In the genomic region with DNA sequence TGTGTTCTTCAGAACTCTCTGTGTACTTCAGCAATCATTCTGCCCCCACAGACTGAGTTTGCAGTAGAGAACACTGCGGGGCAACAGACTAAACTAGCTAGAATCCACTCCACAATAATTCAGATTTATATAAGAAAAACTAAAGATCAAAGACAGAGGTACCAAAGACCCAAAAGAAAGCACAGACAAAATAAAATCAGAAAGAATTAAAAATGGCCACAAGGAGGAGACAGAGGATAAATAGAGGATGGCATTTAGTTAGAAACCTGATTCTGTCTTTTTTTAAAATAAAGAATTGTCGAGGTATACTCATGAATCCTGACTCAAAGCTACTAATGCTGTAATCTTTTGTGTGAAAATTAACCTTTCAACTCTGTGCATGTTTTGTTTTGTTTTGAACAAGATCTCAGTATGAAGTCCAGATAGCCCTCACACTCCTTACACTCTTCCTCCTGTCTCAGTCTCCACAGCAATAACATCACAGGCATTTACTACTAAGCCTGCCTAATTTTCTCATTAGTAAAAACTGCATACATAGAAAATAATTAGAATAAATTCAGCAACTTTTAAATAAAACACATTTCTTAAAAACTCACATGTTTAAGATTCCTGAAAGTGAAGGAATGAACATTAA, we compare ENCODE assay signal across 12 mouse cellular contexts. TPM values are rescaled to one million over a fixed set of nuclear protein-coding genes. Genes with fewer than 3 reads are reported as not detected.
DNase-seq lines count a peak whose midpoint lies in the region; ATAC-seq and TF ChIP-seq lines count a peak whose summit lies in the region.
"Had no signal": no experiment of that assay in that cellular context is flagged by ENCODE, and none has a peak within 500 bp of the region (broad histone marks: within the 10 kb centered on the region; RNA-seq: fewer than 3 reads in every experiment).

No protein-coding gene starts in this region.

- TF ChIP-seq CTCF in hindbrain, postnatal 0 days (IDR thresholded peaks at IDR 0.05; ENCODE audit: low read depth), result peak; percentile 75
- peak; percentile 82 for TF ChIP-seq CTCF in stomach, postnatal 0 days (IDR thresholded peaks at IDR 0.05; ENCODE audit: low read depth)

- no peak for ATAC-seq in hindbrain, postnatal 0 days
- no peak for ATAC-seq in hindbrain, embryonic 13.5 days (ENCODE audit: low FRiP score)
- ATAC-seq in neural tube, embryonic 12.5 days (ENCODE audit: low FRiP score, low read depth), result peak; percentile 44; the same call in 1 of the 2 replicates
- ATAC-seq in stomach, postnatal 0 days (ENCODE audit: low FRiP score, low TSS enrichment), result no peak

- no peaks in the 10 kb centered on the region for H3K36me3 ChIP-seq in hindbrain, postnatal 0 days (ENCODE audit: insufficient read depth, low read length)
- no peaks in the 10 kb centered on the region for H3K36me3 ChIP-seq in hindbrain, embryonic 13.5 days
- H3K36me3 ChIP-seq in neural tube, embryonic 12.5 days, result no peaks in the 10 kb centered on the region
- no peaks in the 10 kb centered on the region for H3K36me3 ChIP-seq in stomach, postnatal 0 days (ENCODE audit: control insufficient read depth, insufficient read depth, low read length)
- H3K36me3 ChIP-seq: lung, embryonic 15.5 days had no signal

- no peak overlapping the region for H3K4me3 ChIP-seq in hindbrain, postnatal 0 days (ENCODE audit: low read length)
- H3K4me3 ChIP-seq in hindbrain, embryonic 13.5 days, result no peak overlapping the region
- H3K4me3 ChIP-seq in neural tube, embryonic 12.5 days, result no peak overlapping the region
- no peak overlapping the region for H3K4me3 ChIP-seq in stomach, postnatal 0 days (ENCODE audit: low read depth, low read length)
- H3K4me3 ChIP-seq: lung, embryonic 15.5 days had no signal

- H3K27ac ChIP-seq in hindbrain, postnatal 0 days, result no peak overlapping the region
- H3K27ac ChIP-seq in hindbrain, embryonic 13.5 days, result no peak overlapping the region
- H3K27ac ChIP-seq in neural tube, embryonic 12.5 days, result no peak overlapping the region
- no peak overlapping the region for H3K27ac ChIP-seq in stomach, postnatal 0 days (replicated peaks)
- H3K27ac ChIP-seq: lung, embryonic 15.5 days had no signal

- H3K4me2 ChIP-seq in hindbrain, postnatal 0 days (ENCODE audit: low read depth, low read length), result no peak overlapping the region
- H3K4me2 ChIP-seq in hindbrain, embryonic 13.5 days, result no peak overlapping the region
- no peak overlapping the region for H3K4me2 ChIP-seq in neural tube, embryonic 12.5 days (replicated peaks)
- H3K4me2 ChIP-seq in stomach, postnatal 0 days (replicated peaks; ENCODE audit: low read depth), result no peak overlapping the region
- H3K4me2 ChIP-seq: lung, embryonic 15.5 days had no signal

- H3K27me3 ChIP-seq in hindbrain, postnatal 0 days (ENCODE audit: insufficient read depth, low read length), result no peaks in the 10 kb centered on the region
- no peaks in the 10 kb centered on the region for H3K27me3 ChIP-seq in hindbrain, embryonic 13.5 days
- no peaks in the 10 kb centered on the region for H3K27me3 ChIP-seq in neural tube, embryonic 12.5 days (replicated peaks)
- no peaks in the 10 kb centered on the region for H3K27me3 ChIP-seq in stomach, postnatal 0 days (ENCODE audit: control insufficient read depth, insufficient read depth, low read length)
- H3K27me3 ChIP-seq: lung, embryonic 15.5 days had no signal

- no peaks in the 10 kb centered on the region for H3K9me3 ChIP-seq in hindbrain, postnatal 0 days (ENCODE audit: low read length)
- no peaks in the 10 kb centered on the region for H3K9me3 ChIP-seq in hindbrain, embryonic 13.5 days
- H3K9me3 ChIP-seq in neural tube, embryonic 12.5 days, result no peaks in the 10 kb centered on the region
- H3K9me3 ChIP-seq in stomach, postnatal 0 days (ENCODE audit: control insufficient read depth, low read length), result no peaks in the 10 kb centered on the region
- H3K9me3 ChIP-seq: lung, embryonic 15.5 days had no signal

- no peaks in the 10 kb centered on the region for H3K4me1 ChIP-seq in hindbrain, postnatal 0 days (ENCODE audit: insufficient read depth, low read length)
- H3K4me1 ChIP-seq in hindbrain, embryonic 13.5 days (replicated peaks), result no peaks in the 10 kb centered on the region
- H3K4me1 ChIP-seq in neural tube, embryonic 12.5 days, result no peaks in the 10 kb centered on the region
- no peaks in the 10 kb centered on the region for H3K4me1 ChIP-seq in stomach, postnatal 0 days (replicated peaks; ENCODE audit: control insufficient read depth, insufficient read depth)
- H3K4me1 ChIP-seq: lung, embryonic 15.5 days had no signal

- 27% methylated on average over 2 of the region's 2 CpGs for WGBS in hindbrain, postnatal 0 days
- 25% methylated on average over 2 of the region's 2 CpGs for WGBS in hindbrain, embryonic 13.5 days
- WGBS in neural tube, embryonic 12.5 days, result 46% methylated on average over 2 of the region's 2 CpGs
- WGBS in stomach, postnatal 0 days, result 16% methylated on average over 2 of the region's 2 CpGs

- H3K9ac ChIP-seq in hindbrain, postnatal 0 days (replicated peaks; ENCODE audit: low read length), result no peak overlapping the region
- no peak overlapping the region for H3K9ac ChIP-seq in hindbrain, embryonic 13.5 days
- no peak overlapping the region for H3K9ac ChIP-seq in neural tube, embryonic 12.5 days
- no peak overlapping the region for H3K9ac ChIP-seq in stomach, postnatal 0 days (ENCODE audit: low read length)
- H3K9ac ChIP-seq: lung, embryonic 15.5 days had no signal

- peak; percentile 56 for DNase-seq in hindbrain, postnatal 0 days (ENCODE audit: low spot score)
- DNase-seq in neural tube, embryonic 10.5 days (ENCODE audit: extremely low spot score, low spot score), result no peak
- DNase-seq in induced T-regulatory cell, adult 2 months (ENCODE audit: low read depth), result peak; percentile 54
- no peak for DNase-seq in stomach, postnatal 0 days (ENCODE audit: low spot score)
- no peak for DNase-seq in adrenal gland, postnatal 10 days
- DNase-seq in spleen, adult 18-20 months, result no peak
- DNase-seq: thymus, postnatal 36 days had no signal

- no peak for TF ChIP-seq EP300 in stomach, postnatal 0 days (optimal IDR thresholded peaks at IDR 0.05)

RNA-seq across cellular contexts. Expression of a gene that starts 3.9 kb away (rescaled TPM):
- under 0.01 TPM in 1 of 2 replicates, not detected in the other for total RNA-seq in hindbrain, postnatal 0 days (2014; rRNA removed)
- 0.38 and 0.47 TPM in 2 replicates for polyA plus RNA-seq in hindbrain, postnatal 0 days (2015; fragmentation: Nextera tagmentation; extraction: Ambion mirVana)
- 3.2 and 4.8 TPM in 2 replicates for polyA plus RNA-seq in hindbrain, embryonic 13.5 days (2015; fragmentation: Nextera tagmentation; extraction: Ambion mirVana)
- 7.4 and 8.2 TPM in 2 replicates for polyA plus RNA-seq in neural tube, embryonic 12.5 days (2016; fragmentation: Nextera tagmentation; extraction: Ambion mirVana)
- polyA plus RNA-seq in stomach, postnatal 0 days (2015; fragmentation: Nextera tagmentation; extraction: Ambion mirVana), result 0.08 and 0.18 TPM in 2 replicates
- total RNA-seq in adrenal gland, postnatal 10 days (2021), result 1 to 10 TPM; 1.9 to 3.7 TPM
- polyA plus RNA-seq: gonadal fat pad, adult 2 months had no signal

RNA-seq across cellular contexts. Expression of a gene that starts 7.5 kb away (rescaled TPM):
- total RNA-seq in hindbrain, postnatal 0 days (2014; rRNA removed), result 0.29 and 0.42 TPM in 2 replicates
- 0.49 TPM in 2 replicates for polyA plus RNA-seq in hindbrain, postnatal 0 days (2015; fragmentation: Nextera tagmentation; extraction: Ambion mirVana)
- polyA plus RNA-seq in hindbrain, embryonic 13.5 days (2015; fragmentation: Nextera tagmentation; extraction: Ambion mirVana), result 0.21 and 0.41 TPM in 2 replicates
- 0.19 TPM in 1 of 2 replicates, not detected in the other for polyA plus RNA-seq in neural tube, embryonic 12.5 days (2016; fragmentation: Nextera tagmentation; extraction: Ambion mirVana)
- polyA plus RNA-seq in stomach, postnatal 0 days (2015; fragmentation: Nextera tagmentation; extraction: Ambion mirVana), result 0.07 TPM in 1 of 2 replicates, not detected in the other
- not detected for total RNA-seq in adrenal gland, postnatal 10 days (2021)
- polyA plus RNA-seq: large intestine, adult 2 months had no signal

RNA-seq across cellular contexts. Expression of a gene that starts 15.5 kb away (rescaled TPM):
- total RNA-seq in hindbrain, postnatal 0 days (2014; rRNA removed), result not detected in 2 replicates
- polyA plus RNA-seq in hindbrain, postnatal 0 days (2015; fragmentation: Nextera tagmentation; extraction: Ambion mirVana), result 0.04 and 0.14 TPM in 2 replicates
- polyA plus RNA-seq in hindbrain, embryonic 13.5 days (2015; fragmentation: Nextera tagmentation; extraction: Ambion mirVana), result 0.13 and 0.16 TPM in 2 replicates
- polyA plus RNA-seq in neural tube, embryonic 12.5 days (2016; fragmentation: Nextera tagmentation; extraction: Ambion mirVana), result 0.34 and 0.65 TPM in 2 replicates
- 0.05 and 0.08 TPM in 2 replicates for polyA plus RNA-seq in stomach, postnatal 0 days (2015; fragmentation: Nextera tagmentation; extraction: Ambion mirVana)
- under 1 TPM; 0.51 to 0.94 TPM for total RNA-seq in adrenal gland, postnatal 10 days (2021)

RNA-seq across cellular contexts. Expression of a gene that starts 50.7 kb away (rescaled TPM):
- total RNA-seq in hindbrain, postnatal 0 days (2014; rRNA removed), result not detected in 2 replicates
- 0.33 and 0.52 TPM in 2 replicates for polyA plus RNA-seq in hindbrain, postnatal 0 days (2015; fragmentation: Nextera tagmentation; extraction: Ambion mirVana)
- 0.14 and 0.18 TPM in 2 replicates for polyA plus RNA-seq in hindbrain, embryonic 13.5 days (2015; fragmentation: Nextera tagmentation; extraction: Ambion mirVana)
- polyA plus RNA-seq in neural tube, embryonic 12.5 days (2016; fragmentation: Nextera tagmentation; extraction: Ambion mirVana), result 0.23 and 0.34 TPM in 2 replicates
- 0.40 and 0.61 TPM in 2 replicates for polyA plus RNA-seq in stomach, postnatal 0 days (2015; fragmentation: Nextera tagmentation; extraction: Ambion mirVana)
- total RNA-seq in adrenal gland, postnatal 10 days (2021), result 1 to 10 TPM; 1.4 to 1.5 TPM

RNA-seq across cellular contexts. Expression of a gene that starts 58.6 kb away (rescaled TPM):
- total RNA-seq in hindbrain, postnatal 0 days (2014; rRNA removed), result 0.86 and 5.2 TPM in 2 replicates
- polyA plus RNA-seq in hindbrain, postnatal 0 days (2015; fragmentation: Nextera tagmentation; extraction: Ambion mirVana), result 2.4 and 3.4 TPM in 2 replicates
- polyA plus RNA-seq in hindbrain, embryonic 13.5 days (2015; fragmentation: Nextera tagmentation; extraction: Ambion mirVana), result 1.3 and 1.9 TPM in 2 replicates
- polyA plus RNA-seq in neural tube, embryonic 12.5 days (2016; fragmentation: Nextera tagmentation; extraction: Ambion mirVana), result 2.8 TPM in 2 replicates
- 0.85 and 1.2 TPM in 2 replicates for polyA plus RNA-seq in stomach, postnatal 0 days (2015; fragmentation: Nextera tagmentation; extraction: Ambion mirVana)
- 10 to 100 TPM in 1 of 2 experiments, 1 to 10 TPM in 1; 7.2 to 11.4 TPM for total RNA-seq in adrenal gland, postnatal 10 days (2021)

Comparison
In these comparisons a context has a peak if more than half of its experiments do, and no peak if none do; other contexts are left out.
1. DNase-seq: peak in hindbrain, postnatal 0 days (single experiment) and induced T-regulatory cell, adult 2 months (single experiment); none in neural tube, embryonic 10.5 days (single experiment), stomach, postnatal 0 days (single experiment), adrenal gland, postnatal 10 days (single experiment) and spleen, adult 18-20 months (0 of 2).